Mouse (Mus musculus) MEL (cell line): ENCODE results near the gene Grk3. TPM values are rescaled to one million over a fixed set of nuclear protein-coding genes. Genes with fewer than 3 reads are reported as not detected.

Experiments used
- DNase-seq: peaks from one replicate; pipeline ENCODE4 v3.0.0; 2011; ENCODE audit warnings: low read depth, low spot score
- H3K27ac ChIP-seq: 2 replicates; pipeline ENCODE4 v1.5.1; 2012; ENCODE audit warnings: low read depth, mild to moderate bottlenecking, control low read depth, low read length, moderate library complexity; ENCODE audit not compliant: control insufficient read depth
- H3K27me3 ChIP-seq, 2 experiments: fragments of 150-350 bp in 1 of 2; sonication (generic) in 1 of 2; 2 replicates each; pipeline ENCODE4 v1.6.1; 2012; ENCODE audit warnings: low read length in 2 of 2, mild to moderate bottlenecking in 2 of 2, improper control_type of control experiment in 1 of 2, moderate library complexity in 1 of 2; ENCODE audit not compliant: insufficient read depth in 2 of 2, control insufficient read depth in 1 of 2
- H3K36me3 ChIP-seq, 2 experiments: 2 replicates each; pipeline ENCODE4 v1.6.1; 2012 to 2014; ENCODE audit warnings: low read length in 2 of 2, improper control_type of control experiment in 1 of 2, inconsistent platforms in 1 of 2, mild to moderate bottlenecking in 1 of 2; ENCODE audit not compliant: insufficient read depth in 2 of 2, control insufficient read depth in 1 of 2
- H3K4me1 ChIP-seq, 2 experiments: fragments of 150-350 bp in 1 of 2; sonication (generic) in 1 of 2; 2 replicates each; pipeline ENCODE4 v1.6.1; 2012; ENCODE audit warnings: low read length in 2 of 2, improper control_type of control experiment in 1 of 2, mild to moderate bottlenecking in 1 of 2; ENCODE audit not compliant: insufficient read depth in 2 of 2, control insufficient read depth in 1 of 2
- H3K4me3 ChIP-seq, 2 experiments: fragments of 150-350 bp in 1 of 2; sonication (generic) in 1 of 2; 2 replicates each; pipeline ENCODE4 v1.5.1; 2012; ENCODE audit warnings: low read depth in 2 of 2, low read length in 2 of 2, mild to moderate bottlenecking in 2 of 2, moderate library complexity in 2 of 2, control low read depth in 1 of 2, improper control_type of control experiment in 1 of 2; ENCODE audit not compliant: control insufficient read depth in 1 of 2, insufficient read depth in 1 of 2
- H3K79me2 ChIP-seq: 2 replicates; pipeline ENCODE4 v1.6.1; 2012; ENCODE audit warnings: mild to moderate bottlenecking, low read length, moderate library complexity; ENCODE audit not compliant: control insufficient read depth, poor library complexity, insufficient read depth
- H3K9ac ChIP-seq: 2 replicates; pipeline ENCODE4 v1.6.1; 2012; ENCODE audit warnings: low read depth, mild to moderate bottlenecking, control low read depth, low read length, moderate library complexity; ENCODE audit not compliant: control insufficient read depth, poor library complexity, severe bottlenecking
- H3K9me3 ChIP-seq: fragments of 150-350 bp; sonication (generic); replicated peaks from 2 replicates; pipeline ENCODE4 v1.6.1; 2012; ENCODE audit warnings: mild to moderate bottlenecking, low read length, improper control_type of control experiment, moderate library complexity; ENCODE audit not compliant: insufficient read depth
- BHLHE40 ChIP-seq: IDR thresholded peaks from 2 replicates; pipeline ENCODE4 v1.6.1; 2012; ENCODE audit warnings: low read depth, mild to moderate bottlenecking, inconsistent platforms, low read length, improper control_type of control experiment, borderline replicate concordance
- CTCF ChIP-seq, 3 experiments: IDR thresholded peaks in 2 of 3; conservative IDR thresholded peaks in 1 of 3; 2 replicates each; pipeline ENCODE4 v1.5.1; 2011 to 2012; ENCODE audit warnings: low read length in 3 of 3, low read depth in 2 of 3, mild to moderate bottlenecking in 2 of 3, improper control_type of control experiment in 1 of 3, inconsistent platforms in 1 of 3, mixed read lengths in 1 of 3, moderate library complexity in 1 of 3; ENCODE audit not compliant: control insufficient read depth in 1 of 3, insufficient read depth in 1 of 3, poor library complexity in 1 of 3, severe bottlenecking in 1 of 3
- E2F4 ChIP-seq: IDR thresholded peaks from 2 replicates; pipeline ENCODE4 v1.6.1; 2011; ENCODE audit warnings: low read depth, low read length, improper control_type of control experiment, borderline replicate concordance
- ETS1 ChIP-seq: IDR thresholded peaks from 2 replicates; pipeline ENCODE4 v1.6.1; 2012; ENCODE audit warnings: low read depth, mild to moderate bottlenecking, inconsistent platforms, low read length, improper control_type of control experiment, moderate library complexity
- GABPA ChIP-seq: IDR thresholded peaks from 2 replicates; pipeline ENCODE4 v1.6.1; 2012; ENCODE audit warnings: low read depth, mild to moderate bottlenecking, inconsistent platforms, low read length, improper control_type of control experiment, moderate library complexity
- KAT2A ChIP-seq: conservative IDR thresholded peaks from 2 replicates; pipeline ENCODE4 v1.6.1; 2012; ENCODE audit warnings: low read depth, low read length, improper control_type of control experiment, inconsistent platforms
- MAFK ChIP-seq: IDR thresholded peaks from 2 replicates; pipeline ENCODE4 v1.6.1; 2011; ENCODE audit warnings: low read depth, mild to moderate bottlenecking, low read length, improper control_type of control experiment, borderline replicate concordance
- MEF2A ChIP-seq: IDR thresholded peaks from 2 replicates; pipeline ENCODE4 v1.6.1; 2014; ENCODE audit warnings: low read depth, mild to moderate bottlenecking, inconsistent platforms, low read length, improper control_type of control experiment; ENCODE audit not compliant: poor library complexity, insufficient replicate concordance, severe bottlenecking; ENCODE audit errors: extremely low read depth
- MYB ChIP-seq: IDR thresholded peaks from 2 replicates; pipeline ENCODE4 v1.6.1; 2011; ENCODE audit warnings: mild to moderate bottlenecking, low read depth, low read length, improper control_type of control experiment
- NELFE ChIP-seq: IDR thresholded peaks from 2 replicates; pipeline ENCODE4 v1.6.1; 2011; ENCODE audit warnings: low read depth, low read length, improper control_type of control experiment
- NRF1 ChIP-seq: IDR thresholded peaks from 2 replicates; pipeline ENCODE4 v1.6.1; 2014; ENCODE audit warnings: low read depth, mild to moderate bottlenecking, inconsistent platforms, low read length, improper control_type of control experiment, moderate library complexity; ENCODE audit not compliant: poor library complexity, insufficient read depth, severe bottlenecking
- POLR2A ChIP-seq, 2 experiments: IDR thresholded peaks; 2 replicates each; pipeline ENCODE4 v1.6.1; 2011 to 2012; ENCODE audit warnings: low read length in 2 of 2, mild to moderate bottlenecking in 2 of 2, control low read depth in 1 of 2, improper control_type of control experiment in 1 of 2, low read depth in 1 of 2, moderate library complexity in 1 of 2; ENCODE audit not compliant: control insufficient read depth in 1 of 2, insufficient read depth in 1 of 2, poor library complexity in 1 of 2
- POLR2AphosphoS2 ChIP-seq: IDR thresholded peaks from 2 replicates; pipeline ENCODE4 v1.6.1; 2011; ENCODE audit warnings: low read length, improper control_type of control experiment
- SMC3 ChIP-seq: IDR thresholded peaks from 2 replicates; pipeline ENCODE4 v1.6.1; 2011; ENCODE audit warnings: low read depth, low read length, improper control_type of control experiment
- TBP ChIP-seq: IDR thresholded peaks from 2 replicates; pipeline ENCODE4 v1.8.0; 2011; ENCODE audit warnings: low read depth, low read length, improper control_type of control experiment
- TCF12 ChIP-seq: IDR thresholded peaks from 2 replicates; pipeline ENCODE4 v1.6.1; 2014; ENCODE audit warnings: low read depth, mild to moderate bottlenecking, inconsistent platforms, low read length, improper control_type of control experiment, moderate library complexity
- UBTF ChIP-seq: IDR thresholded peaks from 2 replicates; pipeline ENCODE4 v1.6.1; 2012; ENCODE audit warnings: low read depth, mild to moderate bottlenecking, inconsistent platforms, low read length, improper control_type of control experiment, moderate library complexity, borderline replicate concordance; ENCODE audit not compliant: insufficient read depth
- USF1 ChIP-seq: IDR thresholded peaks from 2 replicates; pipeline ENCODE4 v1.6.1; 2014; ENCODE audit warnings: low read depth, mild to moderate bottlenecking, inconsistent platforms, low read length, improper control_type of control experiment, moderate library complexity
- USF2 ChIP-seq, 2 experiments: IDR thresholded peaks; 2 replicates each; pipeline ENCODE4 v1.6.1; 2011 to 2012; ENCODE audit warnings: improper control_type of control experiment in 2 of 2, low read length in 2 of 2, borderline replicate concordance in 1 of 2, inconsistent platforms in 1 of 2, low read depth in 1 of 2, mild to moderate bottlenecking in 1 of 2; ENCODE audit not compliant: insufficient read depth in 1 of 2
- ZKSCAN1 ChIP-seq: IDR thresholded peaks from 2 replicates; pipeline ENCODE4 v1.6.1; 2012; ENCODE audit warnings: low read depth, mild to moderate bottlenecking, inconsistent platforms, low read length, improper control_type of control experiment, moderate library complexity
- polyA plus RNA-seq, 2 experiments: library from polyadenylated mRNA; stranded (reverse) in 1 of 2; unstranded in 1 of 2; fragments of >175 nt in 1 of 2; fragments of >200 nt in 1 of 2; gene quantifications; 2 replicates each; pipeline versions ENCODE4 v1.2.1 to v1.2.4; 2012; ENCODE audit warnings: low replicate concordance in 2 of 2, low read depth in 1 of 2; ENCODE audit not compliant: insufficient read length in 2 of 2, insufficient read depth in 1 of 2, missing spikeins in 1 of 2
- total RNA-seq: library from RNA; depleted of rRNA; stranded (reverse); fragments of 300-350 nt; gene quantifications from 2 replicates; pipeline ENCODE4 v1.2.3, GENCODE M21; 2012

The Grk3 gene
- total and polyA plus RNA-seq, 3 experiments, result not detected

DNA sequence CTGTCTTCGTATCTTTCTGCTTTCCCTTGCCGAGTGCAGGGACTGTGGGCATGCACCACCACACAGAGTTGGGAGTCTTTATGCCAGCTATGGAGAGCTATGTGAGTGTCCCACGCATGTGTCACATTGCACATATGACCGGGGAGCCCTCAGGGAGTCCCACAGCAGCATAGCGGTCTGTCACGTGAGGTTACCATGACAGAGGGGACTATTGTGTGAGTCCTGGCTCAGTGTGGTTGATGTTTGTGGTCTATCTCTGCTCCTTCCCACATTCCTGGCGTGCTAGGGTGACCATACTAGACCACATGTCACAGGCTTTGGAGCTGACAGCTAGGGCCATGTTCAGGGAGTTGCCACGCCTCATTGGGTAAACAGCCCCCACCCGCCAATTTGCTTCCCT is 36.4 kb downstream of the Grk3 start:
- no peaks in the 10 kb centered on the region for H3K4me1 ChIP-seq
- H3K27ac ChIP-seq, result no peak overlapping the region
- H3K4me3 ChIP-seq, result no peak overlapping the region
- TF ChIP-seq BHLHE40 (no peak), MAFK (no peak), UBTF (no peak), ZKSCAN1 (no peak), POLR2AphosphoS2 (no peak), MEF2A (no peak), NRF1 (no peak), NELFE (no peak), ETS1 (no peak), USF2 (IDR thresholded peaks at IDR 0.05; ENCODE audit: borderline replicate concordance in 1 of 2, insufficient read depth in 1 of 2, low read depth in 1 of 2, low read length in 2 of 2) (no peak), SMC3 (no peak), USF1 (no peak), TBP (no peak), POLR2A (IDR thresholded peaks at IDR 0.05; ENCODE audit: control insufficient read depth in 1 of 2, insufficient read depth in 1 of 2, low read depth in 1 of 2, low read length in 2 of 2, poor library complexity in 1 of 2) (no peak), E2F4 (no peak), MYB (no peak), GABPA (no peak), TCF12 (no peak)
- TF ChIP-seq, all 39 proteins: peak for 0
- H3K36me3 ChIP-seq, result no peaks in the 10 kb centered on the region
- no peaks in the 10 kb centered on the region for H3K27me3 ChIP-seq
- H3K9me3 ChIP-seq, result no peaks in the 10 kb centered on the region
- DNase-seq, result no peak
- H3K9ac ChIP-seq, result no peak overlapping the region
- H3K79me2 ChIP-seq, result no peaks in the 10 kb centered on the region

DNA sequence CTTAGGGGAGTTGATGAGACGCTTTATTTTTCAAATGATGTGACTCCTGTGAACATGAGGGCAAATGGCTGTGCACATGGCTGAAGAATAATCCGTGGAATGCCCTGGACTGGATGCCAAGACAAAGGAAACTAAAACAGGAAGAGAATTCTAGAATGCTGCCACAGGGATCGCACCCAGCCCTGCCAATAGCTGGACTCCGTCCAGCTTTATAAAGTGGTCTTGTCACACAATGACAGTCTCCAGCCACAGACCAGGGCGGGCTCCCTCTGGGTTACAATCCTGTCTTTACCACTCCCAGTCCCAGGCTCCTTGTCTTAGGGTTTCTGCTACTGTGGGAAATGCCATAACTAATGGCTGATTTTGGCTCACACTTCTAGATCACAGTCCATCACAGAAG is 38.5 kb downstream of the Grk3 start:
- H3K79me2 ChIP-seq, result no peaks in the 10 kb centered on the region

More for the DNA sequence above, 38.5 kb downstream of the Grk3 start:
- H3K27ac ChIP-seq, result no peak overlapping the region
- no peak overlapping the region for H3K4me3 ChIP-seq
- no peaks in the 10 kb centered on the region for H3K4me1 ChIP-seq
- no peaks in the 10 kb centered on the region for H3K9me3 ChIP-seq
- no peaks in the 10 kb centered on the region for H3K36me3 ChIP-seq
- H3K27me3 ChIP-seq, result no peaks in the 10 kb centered on the region
- TF ChIP-seq KAT2A, result no peak
- TF ChIP-seq CTCF (IDR thresholded peaks at IDR 0.05 in 2 of 3, conservative IDR thresholded peaks at IDR 0.05 in 1 of 3; ENCODE audit: control insufficient read depth in 1 of 3, insufficient read depth in 1 of 3, low read depth in 2 of 3, low read length in 3 of 3, poor library complexity in 1 of 3, severe bottlenecking in 1 of 3), result no peak
- DNase-seq, result no peak
- H3K9ac ChIP-seq, result no peak overlapping the region
